Mouse (Mus musculus) left cerebral cortex, postnatal 4 days (tissue): Measurements from ENCODE around the gene Taar9. TPM values are rescaled to one million over a fixed set of nuclear protein-coding genes. Genes with fewer than 3 reads are reported as not detected.
"Not testable (repeated sequence)": the region's sequence is repeated elsewhere in the genome, so short reads cannot be mapped to it uniquely, and the experiment has no call there.

Experiments used
- DNase-seq: peaks from one replicate; pipeline ENCODE4 v3.0.0-alpha.2; 2022
- intact Hi-C: fragments of 180-260 bp; cut with DNase I; formaldehyde crosslinking; loops from one replicate; pipeline ENCODE4 v1.15.1; 2025
- total RNA-seq, 2 experiments: library from RNA; stranded (reverse); gene quantifications; 2 replicates each; pipeline ENCODE4 v1.2.3; 2021

Gene Taar9
- total RNA-seq, 2 experiments from 2014 or later = not detected

GRCm38 (mm10) chr10:24085936-24086335 is 23.4 kb downstream of the Taar9 start:
- intact Hi-C loops = no loop called here
- DNase-seq = no peak

- peak; percentile 32 for DNase-seq
- intact Hi-C loops = loop anchor here (2.0 kb wide), 1 partner anchor 267 kb away; no protein-coding TSS in a partner anchor
Observed at GRCm38 (mm10) chr10:24080166-24080565, 29.2 kb downstream of the Taar9 start.

GRCm38 (mm10) chr10:24076200-24076599 is 33.1 kb downstream of the Taar9 start, which contains the start of gene Taar8a:
Gene Taar8a, plus strand, starts transcription at chr10:24076500.
- DNase-seq, intact Hi-C loops: not testable (repeated sequence)

- intact Hi-C loops, DNase-seq: not testable (repeated sequence)
Observed at GRCm38 (mm10) chr10:24074751-24075150, 34.6 kb downstream of the Taar9 start.

GRCm38 (mm10) chr10:24058986-24059385 is 50.3 kb downstream of the Taar9 start:
- DNase-seq = no peak
- intact Hi-C loops = no loop called here

Other genes with a start within 250 kb of the Taar9 start
- under 1 TPM; 0.32 to 0.38 TPM for gene Vnn1, start 214.8 kb downstream of the Taar9 start, total RNA-seq
- gene Taar1, start 189.2 kb downstream of the Taar9 start, total RNA-seq = not detected
- gene Taar2, start 171.0 kb downstream of the Taar9 start, total RNA-seq = not detected
- gene Taar3, start 160.0 kb downstream of the Taar9 start, total RNA-seq = not detected
- gene Taar4, start 149.0 kb downstream of the Taar9 start, total RNA-seq = not detected
- not detected for gene Taar5, start 138.8 kb downstream of the Taar9 start, total RNA-seq
- gene Taar6, start 123.9 kb downstream of the Taar9 start, total RNA-seq = not detected
- gene Taar7a, start 116.1 kb downstream of the Taar9 start, total RNA-seq = not detected
- gene Taar7b, start 109.6 kb downstream of the Taar9 start, total RNA-seq = not detected
- not detected for gene Taar7d, start 82.3 kb downstream of the Taar9 start, total RNA-seq
- gene Taar7e, start 71.9 kb downstream of the Taar9 start, total RNA-seq = not detected
- gene Taar7f, start 60.0 kb downstream of the Taar9 start, total RNA-seq = not detected
- not detected for gene Taar8a, start 33.0 kb downstream of the Taar9 start, total RNA-seq
- not detected for gene Taar8b, start 17.2 kb downstream of the Taar9 start, total RNA-seq
- not detected for gene Taar8c, start 7.6 kb downstream of the Taar9 start, total RNA-seq
- gene Stx7, start 39.8 kb upstream of the Taar9 start, total RNA-seq = 100 to 1,000 TPM; 258 to 263 TPM
- gene Moxd1, start 114.0 kb upstream of the Taar9 start, total RNA-seq = 1 to 10 TPM; 4.3 to 5.1 TPM